Mouse (Mus musculus) adrenal gland, adult 18-20 months (tissue): Measurements from ENCODE around the gene Fhad1. TPM values are rescaled to one million over a fixed set of nuclear protein-coding genes. Genes with fewer than 3 reads are reported as not detected.

Experiments used
- DNase-seq, 2 experiments: peaks; one replicate each; pipeline ENCODE4 v3.0.0; 2021 to 2022; ENCODE audit warnings: low spot score in 2 of 2
- total RNA-seq, 2 experiments: library from RNA; stranded (reverse); gene quantifications; 1 replicate in 1 of 2; 2 replicates in 1 of 2; pipeline ENCODE4 v1.2.3; 2021

The Fhad1 gene
- total RNA-seq, 2 experiments from 2014 or later, result 0.60 to 0.70 TPM

GRCm38 (mm10) chr4:141942403-141942802 is 72.5 kb downstream of the Fhad1 start:
- no peak for DNase-seq

GRCm38 (mm10) chr4:141941289-141941688 is 73.6 kb downstream of the Fhad1 start:
- DNase-seq, result no peak

GRCm38 (mm10) chr4:141938535-141938934 is 76.3 kb downstream of the Fhad1 start:
- no peak for DNase-seq

GRCm38 (mm10) chr4:141932785-141933574 is 81.9 kb downstream of the Fhad1 start:
- no peak for DNase-seq

- DNase-seq, result no peak
These were observed 83.4 kb downstream of the Fhad1 start for GRCm38 (mm10) chr4:141931526-141931925.

- no peak for DNase-seq
These were observed 84.9 kb downstream of the Fhad1 start for GRCm38 (mm10) chr4:141930001-141930400.

GRCm38 (mm10) chr4:141928881-141929281 is 86.0 kb downstream of the Fhad1 start:
- DNase-seq, result peak in 1 of 2 experiments; percentile 9

GRCm38 (mm10) chr4:141925781-141926345 is 89.0 kb downstream of the Fhad1 start:
- DNase-seq, result no peak

GRCm38 (mm10) chr4:141923961-141924360 is 90.9 kb downstream of the Fhad1 start:
- DNase-seq, result no peak

- no peak for DNase-seq
These were observed 94.5 kb downstream of the Fhad1 start for GRCm38 (mm10) chr4:141920391-141920790.

- DNase-seq, result no peak
These were observed 97.0 kb downstream of the Fhad1 start for GRCm38 (mm10) chr4:141917735-141918419.

GRCm38 (mm10) chr4:141914040-141914439 is 100.8 kb downstream of the Fhad1 start:
- no peak for DNase-seq

- no peak for DNase-seq
These were observed 101.5 kb downstream of the Fhad1 start for GRCm38 (mm10) chr4:141913201-141913993.

GRCm38 (mm10) chr4:141904710-141905109 is 110.2 kb downstream of the Fhad1 start:
- DNase-seq, result no peak

GRCm38 (mm10) chr4:141902479-141902858 is 112.4 kb downstream of the Fhad1 start:
- DNase-seq, result no peak

- DNase-seq, result no peak
These were observed 113.0 kb downstream of the Fhad1 start for GRCm38 (mm10) chr4:141901711-141902478.

GRCm38 (mm10) chr4:141900421-141900820 is 114.5 kb downstream of the Fhad1 start:
- DNase-seq, result no peak

GRCm38 (mm10) chr4:141899936-141900335 is 114.9 kb downstream of the Fhad1 start:
- no peak for DNase-seq

- DNase-seq, result no peak
These were observed 116.0 kb downstream of the Fhad1 start for GRCm38 (mm10) chr4:141898905-141899304.

GRCm38 (mm10) chr4:141897838-141898237 is 117.0 kb downstream of the Fhad1 start:
- DNase-seq, result no peak

GRCm38 (mm10) chr4:141897225-141897624 is 117.7 kb downstream of the Fhad1 start:
- DNase-seq, result no peak
